12 mouse cellular contexts compared by ENCODE assay signal in the genomic region with DNA sequence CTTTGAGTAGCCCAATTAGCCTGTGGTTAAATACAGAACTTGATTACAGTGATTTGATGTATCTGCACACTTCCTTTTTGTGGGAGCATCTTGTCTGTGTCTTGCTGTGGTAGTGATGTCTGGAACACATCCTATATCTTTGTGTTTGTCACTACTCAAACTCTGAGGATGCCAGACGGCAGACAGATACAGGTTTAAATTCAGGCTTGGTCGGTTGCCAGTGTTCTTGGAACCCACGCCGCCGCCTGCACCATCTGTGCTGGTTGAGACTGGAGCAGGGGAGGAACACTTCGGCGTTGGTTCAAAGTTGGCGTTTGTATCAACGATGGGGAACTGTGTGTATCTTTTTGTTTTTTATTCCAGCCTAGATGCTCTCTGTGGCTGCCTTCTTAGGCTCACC. TPM values are rescaled to one million over a fixed set of nuclear protein-coding genes. Genes with fewer than 3 reads are reported as not detected.
DNase-seq lines count a peak whose midpoint lies in the region; ATAC-seq lines count a peak whose summit lies in the region.
"Had no signal": no experiment of that assay in that cellular context is flagged by ENCODE, and none has a peak within 500 bp of the region (broad histone marks: within the 10 kb centered on the region; RNA-seq: fewer than 3 reads in every experiment).

No protein-coding gene starts in this region.

- H3K4me3 ChIP-seq in intestine, embryonic 16.5 days (ENCODE audit: low read length): no peak overlapping the region
- H3K4me3 ChIP-seq: erythroblast, embryonic 14.5 days; intestine, embryonic 15.5 days; limb, embryonic 13.5 days had no signal

- H3K9me3 ChIP-seq in intestine, embryonic 16.5 days (ENCODE audit: control insufficient read depth, low read length): no peaks in the 10 kb centered on the region
- H3K9me3 ChIP-seq: intestine, embryonic 15.5 days had no signal

- ATAC-seq in intestine, embryonic 16.5 days: no peak
- ATAC-seq: intestine, embryonic 15.5 days had no signal

- no peak overlapping the region for H3K9ac ChIP-seq in intestine, embryonic 16.5 days (ENCODE audit: low read depth, low read length)
- H3K9ac ChIP-seq: intestine, embryonic 15.5 days; limb, embryonic 13.5 days had no signal

- H3K27me3 ChIP-seq in intestine, embryonic 16.5 days (replicated peaks; ENCODE audit: control insufficient read depth, insufficient read depth, low read length): no peaks in the 10 kb centered on the region
- H3K27me3 ChIP-seq: intestine, embryonic 15.5 days; limb, embryonic 13.5 days had no signal

- H3K36me3 ChIP-seq in intestine, embryonic 16.5 days (ENCODE audit: control insufficient read depth, insufficient read depth, low read length): peaks cover 34% of the 10 kb centered on the region

- WGBS in intestine, embryonic 16.5 days: 72% methylated on average over 9 of the region's 9 CpGs

- H3K4me1 ChIP-seq in intestine, embryonic 16.5 days (ENCODE audit: control insufficient read depth, insufficient read depth, low read length): no peaks in the 10 kb centered on the region
- H3K4me1 ChIP-seq: intestine, embryonic 15.5 days had no signal

- no peak overlapping the region for H3K27ac ChIP-seq in intestine, embryonic 16.5 days (ENCODE audit: low read length)
- H3K27ac ChIP-seq: intestine, embryonic 15.5 days; limb, embryonic 13.5 days had no signal

- peak; percentile 60 for DNase-seq in cerebellum, adult 11 months
- DNase-seq in cerebellum, postnatal 25 days: peak; percentile 79 to 88
- DNase-seq in layer of hippocampus, adult 9-11 months: peak; percentile 91
- DNase-seq in right cerebral cortex, adult 18-20 months: peak; percentile 93
- DNase-seq in natural killer cell, adult 2 months (ENCODE audit: low spot score in 2 of 2): no peak
- DNase-seq in urinary bladder, postnatal 25 days (ENCODE audit: low spot score): no peak
- DNase-seq: lung, postnatal 4 days had no signal

- no peak overlapping the region for H3K4me2 ChIP-seq in intestine, embryonic 16.5 days (ENCODE audit: low read depth, low read length)
- H3K4me2 ChIP-seq: heart, embryonic 11.5 days; intestine, embryonic 15.5 days; limb, embryonic 13.5 days had no signal

RNA-seq across cellular contexts. Expression of gene Sec24d, which starts 31.0 kb away (rescaled TPM):
- 91.2 and 109 TPM in 2 replicates for polyA plus RNA-seq in intestine, embryonic 16.5 days (2015; fragmentation: Nextera tagmentation; extraction: Ambion mirVana)

Comparison
In these comparisons a context has a peak if more than half of its experiments do, and no peak if none do; other contexts are left out.
1. DNase-seq: peak in cerebellum, adult 11 months (single experiment), cerebellum, postnatal 25 days (2 of 2), layer of hippocampus, adult 9-11 months (single experiment) and right cerebral cortex, adult 18-20 months (single experiment); none in natural killer cell, adult 2 months (0 of 2) and urinary bladder, postnatal 25 days (single experiment).